ENCODE assay signal across 9 mouse cellular contexts in genomic region chr11:69656617-69657461, GRCm38 (mm10). TPM values are rescaled to one million over a fixed set of nuclear protein-coding genes. Genes with fewer than 3 reads are reported as not detected.
DNase-seq lines count a peak whose midpoint lies in the region; ATAC-seq lines count a peak whose summit lies in the region.
"Had no signal": no experiment of that assay in that cellular context is flagged by ENCODE, and none has a peak within 500 bp of the region (broad histone marks: within the 10 kb centered on the region; RNA-seq: fewer than 3 reads in every experiment).

No protein-coding gene starts in this region.

- H3K4me2 ChIP-seq in hindbrain, embryonic 15.5 days = no peak overlapping the region
- no peak overlapping the region for H3K4me2 ChIP-seq in liver, embryonic 15.5 days

- 80% methylated on average over 10 of the region's 10 CpGs for WGBS in hindbrain, embryonic 15.5 days
- 54% methylated on average over 10 of the region's 10 CpGs for WGBS in liver, embryonic 15.5 days (ENCODE audit: insufficient replicate concordance)

- H3K9me3 ChIP-seq in hindbrain, embryonic 15.5 days = no peaks in the 10 kb centered on the region
- no peaks in the 10 kb centered on the region for H3K9me3 ChIP-seq in liver, embryonic 15.5 days (replicated peaks)

- H3K27ac ChIP-seq in hindbrain, embryonic 15.5 days (replicated peaks) = no peak overlapping the region
- H3K27ac ChIP-seq in liver, embryonic 15.5 days (replicated peaks) = 0 out of 2 replicates have a peak overlapping the region, but pooled peaks have one; percentile 1

- DNase-seq in left cerebral cortex, postnatal 14 days (ENCODE audit: low spot score in 2 of 2) = peak; percentile 60 to 69
- no peak for DNase-seq in left cerebral cortex, adult 11 months (ENCODE audit: low spot score)
- DNase-seq in NIH3T3 (ENCODE audit: low read depth) = peak; percentile 80
- DNase-seq in embryo, embryonic 11.5 days (ENCODE audit: low read depth, low spot score) = peak; percentile 56
- DNase-seq in spleen, postnatal 10 days (ENCODE audit: low spot score in 2 of 2) = peak; percentile 55 to 69
- no peak for DNase-seq in frontal cortex, postnatal 25 days (ENCODE audit: low spot score in 2 of 2)

- H3K4me1 ChIP-seq in hindbrain, embryonic 15.5 days (replicated peaks) = peaks cover 26% of the 10 kb centered on the region
- peaks cover 55% of the 10 kb centered on the region for H3K4me1 ChIP-seq in liver, embryonic 15.5 days (replicated peaks)

- H3K36me3 ChIP-seq in hindbrain, embryonic 15.5 days = peaks cover 42% of the 10 kb centered on the region
- H3K36me3 ChIP-seq in liver, embryonic 15.5 days (replicated peaks) = peaks cover 78% of the 10 kb centered on the region

- H3K4me3 ChIP-seq in hindbrain, embryonic 15.5 days = no peak overlapping the region
- H3K4me3 ChIP-seq in liver, embryonic 15.5 days (replicated peaks) = no peak overlapping the region
- H3K4me3 ChIP-seq: myocyte had no signal

- no peaks in the 10 kb centered on the region for H3K27me3 ChIP-seq in hindbrain, embryonic 15.5 days
- H3K27me3 ChIP-seq in liver, embryonic 15.5 days = no peaks in the 10 kb centered on the region

- H3K9ac ChIP-seq in hindbrain, embryonic 15.5 days = no peak overlapping the region
- no peak overlapping the region for H3K9ac ChIP-seq in liver, embryonic 15.5 days

- intact Hi-C loops in left cerebral cortex, postnatal 14 days (cut with DNase I) = loop anchor here (5.0 kb wide), 1 partner anchor 100 kb away; the partner anchor contains the start of gene Polr2a

- 0 out of 2 replicates have a peak, but pooled peaks have one; percentile 14 for ATAC-seq in hindbrain, embryonic 15.5 days (ENCODE audit: low FRiP score, low read depth)
- 0 out of 2 replicates have a peak, but pooled peaks have one; percentile 14 for ATAC-seq in liver, embryonic 15.5 days (ENCODE audit: insufficient read depth)

RNA-seq across cellular contexts. Expression of gene Sox15, which starts 1.7 kb away (rescaled TPM):
- total RNA-seq in left cerebral cortex, postnatal 14 days (2021) = not detected
- polyA plus RNA-seq in hindbrain, embryonic 15.5 days (2015; fragmentation: Nextera tagmentation; extraction: Ambion mirVana) = not detected in 2 replicates
- polyA plus RNA-seq in liver, embryonic 15.5 days (2015; fragmentation: Nextera tagmentation; extraction: Ambion mirVana) = not detected in 2 replicates

RNA-seq across cellular contexts. Expression of gene Mpdu1, which starts 5.6 kb away (rescaled TPM):
- total RNA-seq in left cerebral cortex, postnatal 14 days (2021) = 10 to 100 TPM; 77.6 to 83.7 TPM
- 101 and 108 TPM in 2 replicates for polyA plus RNA-seq in hindbrain, embryonic 15.5 days (2015; fragmentation: Nextera tagmentation; extraction: Ambion mirVana)
- polyA plus RNA-seq in liver, embryonic 15.5 days (2015; fragmentation: Nextera tagmentation; extraction: Ambion mirVana) = 34.1 and 35.2 TPM in 2 replicates

RNA-seq across cellular contexts. Expression of gene Cd68, which starts 9.1 kb away (rescaled TPM):
- total RNA-seq in left cerebral cortex, postnatal 14 days (2021) = 10 to 100 TPM; 13.5 to 13.8 TPM
- 10.3 and 12.2 TPM in 2 replicates for polyA plus RNA-seq in hindbrain, embryonic 15.5 days (2015; fragmentation: Nextera tagmentation; extraction: Ambion mirVana)
- polyA plus RNA-seq in liver, embryonic 15.5 days (2015; fragmentation: Nextera tagmentation; extraction: Ambion mirVana) = 28.2 and 31.4 TPM in 2 replicates

RNA-seq across cellular contexts. Expression of gene Eif4a1, which starts 15.4 kb away (rescaled TPM):
- total RNA-seq in left cerebral cortex, postnatal 14 days (2021) = 100 to 1,000 TPM; 368 to 371 TPM
- polyA plus RNA-seq in hindbrain, embryonic 15.5 days (2015; fragmentation: Nextera tagmentation; extraction: Ambion mirVana) = 476 and 491 TPM in 2 replicates
- 228 and 232 TPM in 2 replicates for polyA plus RNA-seq in liver, embryonic 15.5 days (2015; fragmentation: Nextera tagmentation; extraction: Ambion mirVana)

RNA-seq across cellular contexts. Expression of gene Fxr2, which starts 24.0 kb away (rescaled TPM):
- 100 to 1,000 TPM; 107 TPM for total RNA-seq in left cerebral cortex, postnatal 14 days (2021)
- 41.3 and 41.5 TPM in 2 replicates for polyA plus RNA-seq in hindbrain, embryonic 15.5 days (2015; fragmentation: Nextera tagmentation; extraction: Ambion mirVana)
- polyA plus RNA-seq in liver, embryonic 15.5 days (2015; fragmentation: Nextera tagmentation; extraction: Ambion mirVana) = 7.3 and 9.7 TPM in 2 replicates

Comparison
In these comparisons a context has a peak if more than half of its experiments do, and no peak if none do; other contexts are left out.
1. DNase-seq: peak in left cerebral cortex, postnatal 14 days (2 of 2), NIH3T3 (single experiment), embryo, embryonic 11.5 days (single experiment) and spleen, postnatal 10 days (2 of 2); none in left cerebral cortex, adult 11 months (single experiment) and frontal cortex, postnatal 25 days (0 of 2).